Mouse (Mus musculus): Measurements from ENCODE around the gene Snta1.

GRCm38 (mm10) chr2:154419631-154420515 is 12.0 kb upstream of the Snta1 start:
- peak; percentile 22 for TF ChIP-seq CTCF (conservative IDR thresholded peaks at IDR 0.05; ENCODE audit: low read length)
- TF ChIP-seq POU5F1 (IDR thresholded peaks at IDR 0.05; ENCODE audit: borderline replicate concordance, low read length), result no peak

Data from E14TG2a.4 (cell line).